Mouse (Mus musculus) liver, embryonic 13.5 days (tissue): ENCODE results near the gene Foxp4. TPM values are rescaled to one million over a fixed set of nuclear protein-coding genes. Genes with fewer than 3 reads are reported as not detected.

Experiments used
- ATAC-seq: fragments of 200-750 bp; cut with Nextera tagmentation; 2 replicates; pipeline ENCODE4 v1.8.0; 2017; ENCODE audit warnings: low read depth, mild to moderate bottlenecking, moderate number of reproducible peaks, moderate library complexity
- DNase-seq: peaks from one replicate; pipeline ENCODE4 v3.0.0; 2022
- H3K27ac ChIP-seq: fragments of 300-500 bp; sonication (generic); 2 replicates; pipeline ENCODE4 v1.5.1; 2015; ENCODE audit warnings: moderate library complexity, mild to moderate bottlenecking, inconsistent platforms
- H3K27me3 ChIP-seq: fragments of 300-500 bp; sonication (generic); 2 replicates; pipeline ENCODE4 v1.6.1; 2015; ENCODE audit warnings: mild to moderate bottlenecking, inconsistent platforms
- H3K36me3 ChIP-seq: fragments of 300-500 bp; sonication (generic); 2 replicates; pipeline ENCODE4 v1.6.1; 2015; ENCODE audit warnings: mild to moderate bottlenecking, inconsistent platforms
- H3K4me1 ChIP-seq: fragments of 300-500 bp; sonication (generic); replicated peaks from 2 replicates; pipeline ENCODE4 v1.6.1; 2015; ENCODE audit warnings: inconsistent platforms
- H3K4me2 ChIP-seq: fragments of 300-500 bp; sonication (generic); 2 replicates; pipeline ENCODE4 v1.6.1; 2015; ENCODE audit warnings: inconsistent platforms, mild to moderate bottlenecking, moderate library complexity
- H3K4me3 ChIP-seq: fragments of 300-500 bp; sonication (generic); replicated peaks from 2 replicates; pipeline ENCODE4 v1.5.1; 2015; ENCODE audit warnings: mild to moderate bottlenecking, inconsistent platforms
- H3K9ac ChIP-seq: fragments of 300-500 bp; sonication (generic); 2 replicates; pipeline ENCODE4 v1.6.1; 2015; ENCODE audit warnings: mild to moderate bottlenecking, inconsistent platforms
- H3K9me3 ChIP-seq: fragments of 300-500 bp; sonication (generic); replicated peaks from 2 replicates; pipeline ENCODE4 v1.6.1; 2016; ENCODE audit warnings: inconsistent platforms
- WGBS: fragments of 180-500 bp; shearing (Covaris S2); methylation state at CpG from one replicate; pipeline ENCODE4 v1.1.7; 2015; ENCODE audit not compliant: insufficient replicate concordance; 5-methylcytosine and 5-hydroxymethylcytosine counted together
- polyA plus RNA-seq: library from polyadenylated mRNA; unstranded; fragments of >200 nt; fragmentation: Nextera tagmentation; extraction: Ambion mirVana; gene quantifications from 2 replicates; pipeline ENCODE4 v1.2.1, GENCODE M21; 2015

The Foxp4 gene
- polyA plus RNA-seq, 1 experiment from 2014 or later, result 3.9 TPM

- DNase-seq, result no peak
- no peak for ATAC-seq
- WGBS, result 60% methylated on average over 10 of the region's 10 CpGs
- no peak overlapping the region for H3K9ac ChIP-seq
- H3K9me3 ChIP-seq, result no peaks in the 10 kb centered on the region
- H3K4me2 ChIP-seq, result peak overlapping the region; percentile 94
- H3K36me3 ChIP-seq, result no peaks in the 10 kb centered on the region
- H3K27ac ChIP-seq, result no peak overlapping the region; the same call in 1 of the 2 replicates
- H3K27me3 ChIP-seq, result peaks cover 36% of the 10 kb centered on the region
- H3K4me3 ChIP-seq, result peak overlapping the region; percentile 78; the same call in 1 of the 2 replicates
- peaks cover 46% of the 10 kb centered on the region for H3K4me1 ChIP-seq
Observed at GRCm38 (mm10) chr17:47925988-47926387, 1.5 kb upstream of the Foxp4 start.

GRCm38 (mm10) chr17:47925340-47925926 is 988 bp upstream of the Foxp4 start:
- Histone ChIP-seq H3K4me2 (peak overlapping the region; percentile 94), H3K27me3 (peaks cover 42% of the 10 kb centered on the region), H3K27ac (peak overlapping the region; percentile 75), H3K4me1 (peaks cover 51% of the 10 kb centered on the region), H3K9ac (peak overlapping the region; percentile 83), H3K4me3 (peak overlapping the region; percentile 78), H3K36me3 (no peaks in the 10 kb centered on the region), H3K9me3 (no peaks in the 10 kb centered on the region)
- WGBS, result 1% methylated on average over 13 of the region's 13 CpGs
- no peak for ATAC-seq
- no peak for DNase-seq

GRCm38 (mm10) chr17:47923678-47924382 is 615 bp downstream of the Foxp4 start:
- H3K27ac ChIP-seq, result peak overlapping the region; percentile 75
- peak overlapping the region; percentile 83 for H3K9ac ChIP-seq
- peaks cover 51% of the 10 kb centered on the region for H3K27me3 ChIP-seq
- peak; percentile 46 for ATAC-seq
- H3K4me3 ChIP-seq, result peak overlapping the region; percentile 78
- H3K9me3 ChIP-seq, result no peaks in the 10 kb centered on the region
- DNase-seq, result peak; percentile 28
- H3K4me2 ChIP-seq, result peak overlapping the region; percentile 94
- peaks cover 65% of the 10 kb centered on the region for H3K4me1 ChIP-seq
- under 1% methylated on average over 47 of the region's 65 CpGs for WGBS
- H3K36me3 ChIP-seq, result no peaks in the 10 kb centered on the region; the same call in 1 of the 2 replicates

GRCm38 (mm10) chr17:47923011-47923677 is 1.3 kb downstream of the Foxp4 start:
- ATAC-seq (no peak), DNase-seq (no peak)
- peaks cover 51% of the 10 kb centered on the region for H3K27me3 ChIP-seq
- 1% methylated on average over 28 of the region's 28 CpGs for WGBS
- H3K4me1 ChIP-seq, result peaks cover 70% of the 10 kb centered on the region
- H3K36me3 ChIP-seq, result no peaks in the 10 kb centered on the region; the same call in 1 of the 2 replicates
- no peaks in the 10 kb centered on the region for H3K9me3 ChIP-seq
- peak overlapping the region; percentile 83 for H3K9ac ChIP-seq
- H3K4me2 ChIP-seq, result peak overlapping the region; percentile 94
- H3K4me3 ChIP-seq, result peak overlapping the region; percentile 78
- no peak overlapping the region; the same call in 1 of the 2 replicates for H3K27ac ChIP-seq

GRCm38 (mm10) chr17:47922579-47922978 is 1.9 kb downstream of the Foxp4 start:
- peaks cover 51% of the 10 kb centered on the region for H3K27me3 ChIP-seq
- H3K9me3 ChIP-seq, result no peaks in the 10 kb centered on the region
- H3K27ac ChIP-seq, result no peak overlapping the region
- ATAC-seq (no peak), DNase-seq (no peak)
- 2% methylated on average over 23 of the region's 24 CpGs for WGBS
- H3K4me2 ChIP-seq, result peak overlapping the region; percentile 94
- H3K9ac ChIP-seq, result peak overlapping the region; percentile 83; the same call in 1 of the 2 replicates
- H3K4me3 ChIP-seq, result peak overlapping the region; percentile 78
- H3K36me3 ChIP-seq, result no peaks in the 10 kb centered on the region; the same call in 1 of the 2 replicates
- H3K4me1 ChIP-seq, result peaks cover 75% of the 10 kb centered on the region

GRCm38 (mm10) chr17:47922116-47922515 is 2.3 kb downstream of the Foxp4 start:
- H3K27me3 ChIP-seq, result peaks cover 51% of the 10 kb centered on the region
- H3K4me3 ChIP-seq, result peak overlapping the region; percentile 78
- H3K4me1 ChIP-seq, result peaks cover 76% of the 10 kb centered on the region
- no peaks in the 10 kb centered on the region for H3K9me3 ChIP-seq
- no peaks in the 10 kb centered on the region; the same call in 1 of the 2 replicates for H3K36me3 ChIP-seq
- H3K9ac ChIP-seq, result peak overlapping the region; percentile 83
- H3K27ac ChIP-seq, result no peak overlapping the region
- ATAC-seq (no peak), DNase-seq (no peak)
- WGBS, result 4% methylated on average over 21 of the region's 21 CpGs
- peak overlapping the region; percentile 94 for H3K4me2 ChIP-seq

- Histone ChIP-seq H3K27ac (no peak overlapping the region), H3K4me2 (peak overlapping the region; percentile 94), H3K9ac (no peak overlapping the region; the same call in 1 of the 2 replicates), H3K27me3 (peaks cover 51% of the 10 kb centered on the region), H3K4me1 (peaks cover 83% of the 10 kb centered on the region), H3K9me3 (no peaks in the 10 kb centered on the region), H3K36me3 (no peaks in the 10 kb centered on the region; the same call in 1 of the 2 replicates), H3K4me3 (peak overlapping the region; percentile 78; the same call in 1 of the 2 replicates)
- WGBS, result 25% methylated on average over 4 of the region's 4 CpGs
- DNase-seq (no peak), ATAC-seq (no peak)
Observed at GRCm38 (mm10) chr17:47921136-47921665, 3.2 kb downstream of the Foxp4 start.

GRCm38 (mm10) chr17:47919826-47920225 is 4.6 kb downstream of the Foxp4 start:
- Histone ChIP-seq H3K9me3 (no peaks in the 10 kb centered on the region), H3K4me3 (no peak overlapping the region), H3K36me3 (no peaks in the 10 kb centered on the region; the same call in 1 of the 2 replicates), H3K27me3 (peaks cover 51% of the 10 kb centered on the region), H3K4me1 (peaks cover 72% of the 10 kb centered on the region), H3K27ac (no peak overlapping the region), H3K9ac (no peak overlapping the region), H3K4me2 (no peak overlapping the region)
- ATAC-seq, result no peak
- 64% methylated on average over 5 of the region's 5 CpGs for WGBS
- no peak for DNase-seq

GRCm38 (mm10) chr17:47917907-47918306 is 6.5 kb downstream of the Foxp4 start:
- no peaks in the 10 kb centered on the region; the same call in 1 of the 2 replicates for H3K36me3 ChIP-seq
- no peak for ATAC-seq
- DNase-seq, result no peak
- peaks cover 34% of the 10 kb centered on the region for H3K27me3 ChIP-seq
- peak overlapping the region; percentile 32; the same call in 1 of the 2 replicates for H3K4me2 ChIP-seq
- WGBS, result 62% methylated on average over 5 of the region's 5 CpGs
- peaks cover 64% of the 10 kb centered on the region for H3K4me1 ChIP-seq
- no peak overlapping the region for H3K9ac ChIP-seq
- H3K9me3 ChIP-seq, result no peaks in the 10 kb centered on the region
- no peak overlapping the region for H3K4me3 ChIP-seq
- H3K27ac ChIP-seq, result no peak overlapping the region

GRCm38 (mm10) chr17:47917212-47917611 is 7.2 kb downstream of the Foxp4 start:
- no peaks in the 10 kb centered on the region; the same call in 1 of the 2 replicates for H3K36me3 ChIP-seq
- H3K4me2 ChIP-seq, result peak overlapping the region; percentile 32; the same call in 1 of the 2 replicates
- no peak overlapping the region for H3K27ac ChIP-seq
- peaks cover 60% of the 10 kb centered on the region for H3K4me1 ChIP-seq
- peaks cover 27% of the 10 kb centered on the region for H3K27me3 ChIP-seq
- ATAC-seq, result peak; percentile 54
- no peak overlapping the region for H3K9ac ChIP-seq
- DNase-seq, result no peak
- no peaks in the 10 kb centered on the region for H3K9me3 ChIP-seq
- WGBS, result 57% methylated on average over 3 of the region's 3 CpGs
- H3K4me3 ChIP-seq, result no peak overlapping the region
